Mouse (Mus musculus): ENCODE measurements around the gene Klhl23. TPM values are rescaled to one million over a fixed set of nuclear protein-coding genes. Genes with fewer than 3 reads are reported as not detected.

Gene Klhl23
- polyA plus RNA-seq, 1 experiment from 2014 or later: 81.2 TPM

GRCm38 (mm10) chr2:69825898-69826297, 4.2 kb downstream of the Klhl23 start:
- no peak for ATAC-seq
- Histone ChIP-seq H3K4me1 (replicated peaks; ENCODE audit: control insufficient read depth, insufficient read depth, low read length) (peaks cover 24% of the 10 kb centered on the region), H3K9ac (replicated peaks; ENCODE audit: low read depth, low read length) (no peak overlapping the region), H3K27me3 (replicated peaks; ENCODE audit: control insufficient read depth, insufficient read depth, low read length) (no peaks in the 10 kb centered on the region), H3K36me3 (ENCODE audit: control insufficient read depth, insufficient read depth) (peaks cover 6% of the 10 kb centered on the region), H3K27ac (ENCODE audit: low read length) (no peak overlapping the region), H3K4me3 (replicated peaks; ENCODE audit: low read length) (no peak overlapping the region), H3K4me2 (ENCODE audit: low read length) (no peak overlapping the region; the same call in 1 of the 2 replicates), H3K9me3 (ENCODE audit: control insufficient read depth, low read length) (no peaks in the 10 kb centered on the region)
- WGBS: 84% methylated on average over 10 of the region's 10 CpGs

- H3K4me2 ChIP-seq (ENCODE audit: low read length): no peak overlapping the region
- no peak overlapping the region for H3K9ac ChIP-seq (replicated peaks; ENCODE audit: low read depth, low read length)
- H3K27me3 ChIP-seq (replicated peaks; ENCODE audit: control insufficient read depth, insufficient read depth, low read length): no peaks in the 10 kb centered on the region
- H3K4me1 ChIP-seq (replicated peaks; ENCODE audit: control insufficient read depth, insufficient read depth, low read length): peaks cover 24% of the 10 kb centered on the region
- no peaks in the 10 kb centered on the region for H3K9me3 ChIP-seq (ENCODE audit: control insufficient read depth, low read length)
- no peak overlapping the region for H3K27ac ChIP-seq (ENCODE audit: low read length)
- peaks cover 9% of the 10 kb centered on the region for H3K36me3 ChIP-seq (ENCODE audit: control insufficient read depth, insufficient read depth)
- WGBS: 69% methylated on average over 2 of the region's 2 CpGs
- H3K4me3 ChIP-seq (replicated peaks; ENCODE audit: low read length): no peak overlapping the region
- no peak for ATAC-seq
Observed at GRCm38 (mm10) chr2:69826380-69826779, 4.6 kb downstream of the Klhl23 start.

- Histone ChIP-seq H3K4me2 (ENCODE audit: low read length) (no peak overlapping the region), H3K4me3 (replicated peaks; ENCODE audit: low read length) (no peak overlapping the region), H3K4me1 (replicated peaks; ENCODE audit: control insufficient read depth, insufficient read depth, low read length) (peaks cover 20% of the 10 kb centered on the region), H3K9me3 (ENCODE audit: control insufficient read depth, low read length) (no peaks in the 10 kb centered on the region), H3K9ac (replicated peaks; ENCODE audit: low read depth, low read length) (no peak overlapping the region), H3K27me3 (replicated peaks; ENCODE audit: control insufficient read depth, insufficient read depth, low read length) (no peaks in the 10 kb centered on the region), H3K27ac (ENCODE audit: low read length) (no peak overlapping the region), H3K36me3 (ENCODE audit: control insufficient read depth, insufficient read depth) (peaks cover 11% of the 10 kb centered on the region)
- 51% methylated on average over 7 of the region's 7 CpGs for WGBS
- no peak for ATAC-seq
Observed at GRCm38 (mm10) chr2:69828031-69828430, 6.3 kb downstream of the Klhl23 start.

- Histone ChIP-seq H3K9ac (replicated peaks; ENCODE audit: low read depth, low read length) (no peak overlapping the region), H3K4me3 (replicated peaks; ENCODE audit: low read length) (no peak overlapping the region), H3K4me2 (ENCODE audit: low read length) (no peak overlapping the region), H3K36me3 (ENCODE audit: control insufficient read depth, insufficient read depth) (peaks cover 16% of the 10 kb centered on the region), H3K4me1 (replicated peaks; ENCODE audit: control insufficient read depth, insufficient read depth, low read length) (peaks cover 9% of the 10 kb centered on the region), H3K27ac (ENCODE audit: low read length) (no peak overlapping the region), H3K27me3 (replicated peaks; ENCODE audit: control insufficient read depth, insufficient read depth, low read length) (no peaks in the 10 kb centered on the region), H3K9me3 (ENCODE audit: control insufficient read depth, low read length) (no peaks in the 10 kb centered on the region)
- 99% methylated on average over 2 of the region's 2 CpGs for WGBS
- ATAC-seq: no peak
Observed at GRCm38 (mm10) chr2:69829680-69830079, 7.9 kb downstream of the Klhl23 start.

GRCm38 (mm10) chr2:69830116-69830515, 8.4 kb downstream of the Klhl23 start:
- H3K27ac ChIP-seq (ENCODE audit: low read length): no peak overlapping the region
- no peak overlapping the region for H3K4me2 ChIP-seq (ENCODE audit: low read length)
- H3K36me3 ChIP-seq (ENCODE audit: control insufficient read depth, insufficient read depth): peaks cover 20% of the 10 kb centered on the region
- H3K4me3 ChIP-seq (replicated peaks; ENCODE audit: low read length): no peak overlapping the region
- 93% methylated on average over 8 of the region's 8 CpGs for WGBS
- H3K9me3 ChIP-seq (ENCODE audit: control insufficient read depth, low read length): no peaks in the 10 kb centered on the region
- no peak overlapping the region for H3K9ac ChIP-seq (replicated peaks; ENCODE audit: low read depth, low read length)
- no peak for ATAC-seq
- H3K27me3 ChIP-seq (replicated peaks; ENCODE audit: control insufficient read depth, insufficient read depth, low read length): no peaks in the 10 kb centered on the region
- H3K4me1 ChIP-seq (replicated peaks; ENCODE audit: control insufficient read depth, insufficient read depth, low read length): peaks cover 7% of the 10 kb centered on the region

GRCm38 (mm10) chr2:69837244-69837967, 15.7 kb downstream of the Klhl23 start:
- ATAC-seq: peak; percentile 33; the same call in 1 of the 2 replicates
- H3K4me3 ChIP-seq (replicated peaks; ENCODE audit: low read length): no peak overlapping the region
- WGBS: 82% methylated on average over 5 of the region's 7 CpGs
- H3K4me2 ChIP-seq (ENCODE audit: low read length): no peak overlapping the region
- no peak overlapping the region for H3K9ac ChIP-seq (replicated peaks; ENCODE audit: low read depth, low read length)
- 0 out of 2 replicates have a peak, but pooled peaks cover 2% of the 10 kb centered on the region for H3K4me1 ChIP-seq (replicated peaks; ENCODE audit: control insufficient read depth, insufficient read depth, low read length)
- no peak overlapping the region for H3K27ac ChIP-seq (ENCODE audit: low read length)
- no peaks in the 10 kb centered on the region for H3K27me3 ChIP-seq (replicated peaks; ENCODE audit: control insufficient read depth, insufficient read depth, low read length)
- H3K36me3 ChIP-seq (ENCODE audit: control insufficient read depth, insufficient read depth): peaks cover 9% of the 10 kb centered on the region
- no peaks in the 10 kb centered on the region for H3K9me3 ChIP-seq (ENCODE audit: control insufficient read depth, low read length)

- no peak overlapping the region for H3K4me2 ChIP-seq (ENCODE audit: low read length)
- H3K9me3 ChIP-seq (ENCODE audit: control insufficient read depth, low read length): no peaks in the 10 kb centered on the region
- H3K27ac ChIP-seq (ENCODE audit: low read length): no peak overlapping the region
- 28% methylated on average over 3 of the region's 3 CpGs for WGBS
- H3K9ac ChIP-seq (replicated peaks; ENCODE audit: low read depth, low read length): no peak overlapping the region
- H3K36me3 ChIP-seq (ENCODE audit: control insufficient read depth, insufficient read depth): peaks cover 9% of the 10 kb centered on the region
- 0 out of 2 replicates have a peak, but pooled peaks cover 2% of the 10 kb centered on the region for H3K4me1 ChIP-seq (replicated peaks; ENCODE audit: control insufficient read depth, insufficient read depth, low read length)
- no peaks in the 10 kb centered on the region for H3K27me3 ChIP-seq (replicated peaks; ENCODE audit: control insufficient read depth, insufficient read depth, low read length)
- no peak for ATAC-seq
- no peak overlapping the region for H3K4me3 ChIP-seq (replicated peaks; ENCODE audit: low read length)
Observed at GRCm38 (mm10) chr2:69837996-69838395, 16.3 kb downstream of the Klhl23 start.

GRCm38 (mm10) chr2:69838707-69839106, 17.0 kb downstream of the Klhl23 start:
- no peak for ATAC-seq

GRCm38 (mm10) chr2:69840261-69840660, 18.5 kb downstream of the Klhl23 start:
- Histone ChIP-seq H3K4me3 (replicated peaks; ENCODE audit: low read length) (no peak overlapping the region), H3K36me3 (ENCODE audit: control insufficient read depth, insufficient read depth) (no peaks in the 10 kb centered on the region; the same call in 1 of the 2 replicates), H3K4me2 (ENCODE audit: low read length) (no peak overlapping the region), H3K9me3 (ENCODE audit: control insufficient read depth, low read length) (no peaks in the 10 kb centered on the region), H3K9ac (replicated peaks; ENCODE audit: low read depth, low read length) (no peak overlapping the region), H3K4me1 (replicated peaks; ENCODE audit: control insufficient read depth, insufficient read depth, low read length) (0 out of 2 replicates have a peak, but pooled peaks cover 2% of the 10 kb centered on the region), H3K27ac (ENCODE audit: low read length) (no peak overlapping the region), H3K27me3 (replicated peaks; ENCODE audit: control insufficient read depth, insufficient read depth, low read length) (no peaks in the 10 kb centered on the region)
- WGBS: 20% methylated on average over 6 of the region's 6 CpGs
- no peak for ATAC-seq

More at GRCm38 (mm10) chr2:69838707-69839106, 17.0 kb downstream of the Klhl23 start:
- Histone ChIP-seq H3K27me3 (replicated peaks; ENCODE audit: control insufficient read depth, insufficient read depth, low read length) (no peaks in the 10 kb centered on the region), H3K9ac (replicated peaks; ENCODE audit: low read depth, low read length) (no peak overlapping the region), H3K4me2 (ENCODE audit: low read length) (no peak overlapping the region), H3K9me3 (ENCODE audit: control insufficient read depth, low read length) (no peaks in the 10 kb centered on the region), H3K36me3 (ENCODE audit: control insufficient read depth, insufficient read depth) (peaks cover 9% of the 10 kb centered on the region), H3K4me1 (replicated peaks; ENCODE audit: control insufficient read depth, insufficient read depth, low read length) (0 out of 2 replicates have a peak, but pooled peaks cover 2% of the 10 kb centered on the region), H3K27ac (ENCODE audit: low read length) (no peak overlapping the region), H3K4me3 (replicated peaks; ENCODE audit: low read length) (no peak overlapping the region)

All from forebrain, embryonic 16.5 days (tissue).